Mouse (Mus musculus): ENCODE measurements at regions not wholly inside any gene's neighbourhood (a gene's known extent, or its start where the extent isn't known, plus 50 kb on each side); places are given as distances from the start of the nearest gene placed in this dataset.
A peak's percentile ranks its signal among the peaks of the same experiment; 100 is the strongest.

- DNase-seq (ENCODE audit: low spot score) = no peak
Observed at GRCm38 (mm10) chr15:88370366-88370765, 229.7 kb upstream of the Zdhhc25 start.

GRCm38 (mm10) chr15:88372039-88372438 is 228.1 kb upstream of the Zdhhc25 start:
- DNase-seq (ENCODE audit: low spot score) = no peak

GRCm38 (mm10) chr15:88373923-88374322 is 226.2 kb upstream of the Zdhhc25 start:
- no peak for DNase-seq (ENCODE audit: low spot score)

- no peak for DNase-seq (ENCODE audit: low spot score)
Observed at GRCm38 (mm10) chr15:88379342-88379741, 220.8 kb upstream of the Zdhhc25 start.

GRCm38 (mm10) chr15:88379951-88380623 is 220.0 kb upstream of the Zdhhc25 start:
- DNase-seq (ENCODE audit: low spot score) = no peak

- DNase-seq (ENCODE audit: low spot score) = no peak
Observed at GRCm38 (mm10) chr15:88381419-88381818, 218.7 kb upstream of the Zdhhc25 start.

- no peak for DNase-seq (ENCODE audit: low spot score)
Observed at GRCm38 (mm10) chr15:88385943-88386342, 214.2 kb upstream of the Zdhhc25 start.

- DNase-seq (ENCODE audit: low spot score) = no peak
Observed at GRCm38 (mm10) chr15:88386711-88387110, 213.4 kb upstream of the Zdhhc25 start.

GRCm38 (mm10) chr15:88391822-88392221 is 208.3 kb upstream of the Zdhhc25 start:
- DNase-seq (ENCODE audit: low spot score) = no peak

- DNase-seq (ENCODE audit: low spot score) = no peak
Observed at GRCm38 (mm10) chr15:88399064-88399463, 201.0 kb upstream of the Zdhhc25 start.

GRCm38 (mm10) chr15:88399989-88400388 is 200.1 kb upstream of the Zdhhc25 start:
- DNase-seq (ENCODE audit: low spot score) = no peak

GRCm38 (mm10) chr15:88400787-88401186 is 199.3 kb upstream of the Zdhhc25 start:
- no peak for DNase-seq (ENCODE audit: low spot score)

GRCm38 (mm10) chr15:88408461-88409379 is 191.4 kb upstream of the Zdhhc25 start:
- no peak for DNase-seq (ENCODE audit: low spot score)

- no peak for DNase-seq (ENCODE audit: low spot score)
Observed at GRCm38 (mm10) chr15:88414206-88414605, 185.9 kb upstream of the Zdhhc25 start.

GRCm38 (mm10) chr15:88418881-88419280 is 181.2 kb upstream of the Zdhhc25 start:
- DNase-seq (ENCODE audit: low spot score) = no peak

- DNase-seq (ENCODE audit: low spot score) = no peak
Observed at GRCm38 (mm10) chr15:88428441-88428840, 171.7 kb upstream of the Zdhhc25 start.

GRCm38 (mm10) chr15:88430941-88431340 is 169.2 kb upstream of the Zdhhc25 start:
- no peak for DNase-seq (ENCODE audit: low spot score)

- DNase-seq (ENCODE audit: low spot score) = no peak
Observed at GRCm38 (mm10) chr15:88448272-88448671, 151.8 kb upstream of the Zdhhc25 start.

GRCm38 (mm10) chr15:88451241-88451640 is 148.9 kb upstream of the Zdhhc25 start:
- no peak for DNase-seq (ENCODE audit: low spot score)

GRCm38 (mm10) chr15:88468107-88468506 is 132.0 kb upstream of the Zdhhc25 start:
- DNase-seq (ENCODE audit: low spot score) = no peak

- DNase-seq (ENCODE audit: low spot score) = peak; percentile 13
Observed at GRCm38 (mm10) chr15:88468810-88469209, 131.3 kb upstream of the Zdhhc25 start.

- no peak for DNase-seq (ENCODE audit: low spot score)
Observed at GRCm38 (mm10) chr15:88469508-88470455, 130.3 kb upstream of the Zdhhc25 start.

Measured in ovary, postnatal 36 days (tissue).